Mouse (Mus musculus): ENCODE data around the gene F11. TPM values are rescaled to one million over a fixed set of nuclear protein-coding genes. Genes with fewer than 3 reads are reported as not detected.
A peak's percentile ranks its signal among the peaks of the same experiment; 100 is the strongest.

The F11 gene
- total and polyA plus RNA-seq, 3 experiments: not detected

GRCm38 (mm10) chr8:45238282-45238681, 23.5 kb downstream of the F11 start:
- no peak for TF ChIP-seq MXI1 (IDR thresholded peaks at IDR 0.05; ENCODE audit: low read depth, low read length)
- no peak for TF ChIP-seq NELFE (IDR thresholded peaks at IDR 0.05; ENCODE audit: low read depth, low read length)
- TF ChIP-seq CTCF (conservative IDR thresholded peaks at IDR 0.05 in 1 of 2, IDR thresholded peaks at IDR 0.05 in 1 of 2; ENCODE audit: low read depth in 2 of 2, low read length in 2 of 2): peak in 1 of 2 experiments; percentile 40; a peak in 1 of 4 replicates
- no peak for TF ChIP-seq ETS1 (conservative IDR thresholded peaks at IDR 0.05; ENCODE audit: low read depth, low read length)
- TF ChIP-seq JUN (IDR thresholded peaks at IDR 0.05; ENCODE audit: insufficient read depth, low read depth, low read length): no peak
- TF ChIP-seq MEF2A (IDR thresholded peaks at IDR 0.05; ENCODE audit: borderline replicate concordance, low read depth, low read length): no peak
- no peak for TF ChIP-seq NRF1 (IDR thresholded peaks at IDR 0.05; ENCODE audit: low read depth, low read length)
- no peak for TF ChIP-seq TCF12 (IDR thresholded peaks at IDR 0.05; ENCODE audit: low read depth, low read length)
- TF ChIP-seq POLR2AphosphoS2 (IDR thresholded peaks at IDR 0.05; ENCODE audit: low read depth, low read length): no peak
- no peak for TF ChIP-seq ZNF384 (IDR thresholded peaks at IDR 0.05; ENCODE audit: low read depth, low read length)
- TF ChIP-seq E2F4 (IDR thresholded peaks at IDR 0.05; ENCODE audit: insufficient replicate concordance, low read depth, low read length): no peak
- TF ChIP-seq RAD21 (IDR thresholded peaks at IDR 0.05; ENCODE audit: low read depth, low read length): peak; percentile 40
- TF ChIP-seq BHLHE40 (IDR thresholded peaks at IDR 0.05; ENCODE audit: low read depth, low read length): no peak
- TF ChIP-seq PAX5 (IDR thresholded peaks at IDR 0.05; ENCODE audit: low read length): no peak
- in situ Hi-C loops (cut with MboI; ENCODE audit: low pct_ligation_motif_present, low pct_unique_long_range_greater_than_20kb, low sequenced_read_pairs) (no loop called here), dilution Hi-C loops (cut with MboI; ENCODE audit: extremely low pct_ligation_motif_present, extremely low pct_unique_long_range_greater_than_20kb, low sequenced_read_pairs) (no loop called here)
- Histone ChIP-seq H3K79me2 (replicated peaks; ENCODE audit: control insufficient read depth, extremely low read depth, insufficient read depth, poor library complexity, severe bottlenecking) (no peaks in the 10 kb centered on the region), H3K27ac (ENCODE audit: insufficient read depth, low read depth) (no peak overlapping the region), H3K4me1 (ENCODE audit: control insufficient read depth in 1 of 2, insufficient read depth in 2 of 2) (no peaks in the 10 kb centered on the region), H3K27me3 (replicated peaks) (no peaks in the 10 kb centered on the region), H3K4me2 (ENCODE audit: insufficient read depth, low read depth, poor library complexity, severe bottlenecking) (no peak overlapping the region), H3K9me3 (replicated peaks; ENCODE audit: low read length) (peaks cover 48% of the 10 kb centered on the region), H3K4me3 (replicated peaks in 1 of 3; ENCODE audit: low read depth in 2 of 3, low read length in 2 of 3, poor library complexity in 1 of 3) (no peak overlapping the region), H3K9ac (ENCODE audit: insufficient read depth, low read depth) (no peak overlapping the region), H3K36me3 (replicated peaks in 1 of 2; ENCODE audit: control insufficient read depth in 1 of 2, insufficient read depth in 1 of 2, low read length in 1 of 2) (no peaks in the 10 kb centered on the region)
- peak; percentile 12 for DNase-seq (ENCODE audit: extremely low read depth)

- no peak overlapping the region for H3K9ac ChIP-seq (ENCODE audit: insufficient read depth, low read depth)
- no peak overlapping the region for H3K27ac ChIP-seq (ENCODE audit: insufficient read depth, low read depth)
- no peak overlapping the region for H3K4me2 ChIP-seq (ENCODE audit: insufficient read depth, low read depth, poor library complexity, severe bottlenecking)
- H3K79me2 ChIP-seq (replicated peaks; ENCODE audit: control insufficient read depth, extremely low read depth, insufficient read depth, poor library complexity, severe bottlenecking): no peaks in the 10 kb centered on the region
- DNase-seq (ENCODE audit: extremely low read depth): peak; percentile 21
- H3K27me3 ChIP-seq (replicated peaks): no peaks in the 10 kb centered on the region
- no peaks in the 10 kb centered on the region for H3K36me3 ChIP-seq (replicated peaks in 1 of 2; ENCODE audit: control insufficient read depth in 1 of 2, insufficient read depth in 1 of 2, low read length in 1 of 2)
- no peak overlapping the region for H3K4me3 ChIP-seq (replicated peaks in 1 of 3; ENCODE audit: low read depth in 2 of 3, low read length in 2 of 3, poor library complexity in 1 of 3)
- dilution Hi-C loops (cut with MboI; ENCODE audit: extremely low pct_ligation_motif_present, extremely low pct_unique_long_range_greater_than_20kb, low sequenced_read_pairs): no loop called here
- peaks cover 45% of the 10 kb centered on the region for H3K9me3 ChIP-seq (replicated peaks; ENCODE audit: low read length)
- H3K4me1 ChIP-seq (ENCODE audit: control insufficient read depth in 1 of 2, insufficient read depth in 2 of 2): no peaks in the 10 kb centered on the region
- TF ChIP-seq GABPA (IDR thresholded peaks at IDR 0.05; ENCODE audit: insufficient replicate concordance, low read depth, low read length) (no peak), TBP (conservative IDR thresholded peaks at IDR 0.05; ENCODE audit: low read depth, low read length) (no peak), CTCF (conservative IDR thresholded peaks at IDR 0.05 in 1 of 2, IDR thresholded peaks at IDR 0.05 in 1 of 2; ENCODE audit: low read depth in 2 of 2, low read length in 2 of 2) (peak in 1 of 2 experiments; percentile 36; a peak in 2 of 4 replicates), BHLHE40 (IDR thresholded peaks at IDR 0.05; ENCODE audit: low read depth, low read length) (no peak), CHD2 (IDR thresholded peaks at IDR 0.05; ENCODE audit: low read length) (no peak), MAZ (IDR thresholded peaks at IDR 0.05; ENCODE audit: low read depth, low read length) (no peak), RAD21 (IDR thresholded peaks at IDR 0.05; ENCODE audit: low read depth, low read length) (peak; percentile 28)
- in situ Hi-C loops (cut with MboI; ENCODE audit: low pct_ligation_motif_present, low pct_unique_long_range_greater_than_20kb, low sequenced_read_pairs): no loop called here
Observed at GRCm38 (mm10) chr8:45236164-45236912, 25.5 kb downstream of the F11 start.
